Mouse (Mus musculus) thymus, postnatal 0 days (tissue): Measurements from ENCODE around the gene Mbd3. TPM values are rescaled to one million over a fixed set of nuclear protein-coding genes. Genes with fewer than 3 reads are reported as not detected.
A peak's percentile ranks its signal among the peaks of the same experiment; 100 is the strongest.

ENCODE experiments used
- DNase-seq: peaks from one replicate; pipeline ENCODE4 v3.0.0-alpha.2; 2015; ENCODE audit warnings: low spot score
- microRNA-seq: library from miRNA; unstranded; fragments of <30 nt; microRNA quantifications from one replicate; pipeline ENCODE4, GENCODE M21; 2016; ENCODE audit warnings: borderline number of aligned reads
- polyA plus RNA-seq: library from polyadenylated mRNA; unstranded; fragments of >200 nt; fragmentation: Nextera tagmentation; extraction: Ambion mirVana; gene quantifications from 2 replicates; pipeline ENCODE4 v1.2.1, GENCODE M21; 2015

The Mbd3 gene
- polyA plus RNA-seq, 1 experiment from 2014 or later: 166 TPM

DNA sequence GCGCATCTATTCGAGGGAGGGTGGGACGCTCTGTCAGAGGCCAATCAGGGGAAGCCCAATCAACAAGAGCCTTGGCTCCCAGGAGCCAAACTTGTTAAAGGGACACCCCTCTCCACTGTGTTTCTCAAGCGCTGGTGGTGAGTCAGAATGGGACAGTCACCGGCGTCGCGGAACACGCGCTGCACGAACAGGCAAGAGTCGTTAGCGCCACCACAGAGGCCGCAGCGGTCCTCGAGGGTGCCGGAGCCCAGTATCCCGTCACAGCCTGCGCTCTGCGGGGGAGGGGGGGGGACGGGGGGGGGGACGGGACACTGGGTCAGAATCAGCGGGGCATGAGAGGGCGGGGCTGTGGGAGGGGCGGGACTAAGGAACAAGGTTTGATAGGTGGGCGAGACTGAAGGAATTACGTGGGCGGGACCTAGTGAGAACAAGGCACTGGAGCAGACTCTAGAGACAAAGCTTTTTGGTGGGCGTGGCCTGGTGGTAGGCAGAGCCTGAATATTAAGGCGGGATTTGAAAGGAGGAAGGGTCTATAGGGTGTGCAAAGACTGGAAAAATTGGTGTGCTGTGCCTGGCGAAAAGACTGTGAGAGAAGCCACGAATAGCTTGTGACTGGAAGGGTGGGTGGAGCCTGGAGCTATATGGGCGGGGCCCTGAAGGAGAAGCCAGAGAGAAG is 56.5 kb downstream of the Mbd3 start:
- peak; percentile 46 for DNase-seq

Small RNAs within 50 kb of the gene (microRNA-seq; reads per million reads assigned to microRNA genes)
- gene Gm22721: not detected

Other genes with a start within 250 kb of the Mbd3 start
- gene Cirbp, start 233.6 kb downstream of the Mbd3 start, polyA plus RNA-seq: 226 and 376 TPM in 2 replicates
- gene 1600002K03Rik, start 226.6 kb downstream of the Mbd3 start, polyA plus RNA-seq: 15.3 and 15.4 TPM in 2 replicates
- 1.2 and 1.6 TPM in 2 replicates for gene Efna2, start 220.1 kb downstream of the Mbd3 start, polyA plus RNA-seq
- gene Mum1, start 173.1 kb downstream of the Mbd3 start, polyA plus RNA-seq: 70.8 and 72.4 TPM in 2 replicates
- 319 and 339 TPM in 2 replicates for gene Ndufs7, start 150.4 kb downstream of the Mbd3 start, polyA plus RNA-seq
- gene Gamt, start 138.5 kb downstream of the Mbd3 start, polyA plus RNA-seq: 5.5 and 5.9 TPM in 2 replicates
- 48.9 and 56.1 TPM in 2 replicates for gene Dazap1, start 138.1 kb downstream of the Mbd3 start, polyA plus RNA-seq
- gene Rps15, start 107.1 kb downstream of the Mbd3 start, polyA plus RNA-seq: 1,158 and 1,206 TPM in 2 replicates
- gene Apc2, start 103.6 kb downstream of the Mbd3 start, polyA plus RNA-seq: 0.10 and 0.24 TPM in 2 replicates
- 72.7 and 81.1 TPM in 2 replicates for gene 2310011J03Rik, start 79.0 kb downstream of the Mbd3 start, polyA plus RNA-seq
- 4.4 and 4.6 TPM in 2 replicates for gene Pcsk4, start 70.1 kb downstream of the Mbd3 start, polyA plus RNA-seq
- 0.26 and 0.30 TPM in 2 replicates for gene Reep6, start 69.6 kb downstream of the Mbd3 start, polyA plus RNA-seq
- 1.0 and 1.1 TPM in 2 replicates for gene Adamtsl5, start 51.1 kb downstream of the Mbd3 start, polyA plus RNA-seq
- gene Plk5, start 43.1 kb downstream of the Mbd3 start, polyA plus RNA-seq: 0.17 and 0.21 TPM in 2 replicates
- 3.2 and 4.7 TPM in 2 replicates for gene Mex3d, start 11.9 kb downstream of the Mbd3 start, polyA plus RNA-seq
- gene Uqcr11, start 7.3 kb upstream of the Mbd3 start, polyA plus RNA-seq: 635 and 689 TPM in 2 replicates
- gene Tcf3, start 34.1 kb upstream of the Mbd3 start, polyA plus RNA-seq: 89.7 and 96.8 TPM in 2 replicates
- not detected in 2 replicates for gene Onecut3, start 95.3 kb upstream of the Mbd3 start, polyA plus RNA-seq
- gene Atp8b3, start 139.6 kb upstream of the Mbd3 start, polyA plus RNA-seq: not detected in 2 replicates
- gene Rexo1, start 162.0 kb upstream of the Mbd3 start, polyA plus RNA-seq: 24.1 and 25.5 TPM in 2 replicates
- 7.7 and 9.5 TPM in 2 replicates for gene Klf16, start 177.8 kb upstream of the Mbd3 start, polyA plus RNA-seq
- 103 and 118 TPM in 2 replicates for gene Abhd17a, start 190.8 kb upstream of the Mbd3 start, polyA plus RNA-seq
- 50.4 and 52.9 TPM in 2 replicates for gene Scamp4, start 203.3 kb upstream of the Mbd3 start, polyA plus RNA-seq
- gene Adat3, start 203.3 kb upstream of the Mbd3 start, polyA plus RNA-seq: 6.9 and 10.2 TPM in 2 replicates
- 2.8 and 4.2 TPM in 2 replicates for gene Gm49322, start 206.5 kb upstream of the Mbd3 start, polyA plus RNA-seq
- 153 and 160 TPM in 2 replicates for gene Csnk1g2, start 223.3 kb upstream of the Mbd3 start, polyA plus RNA-seq